Mouse (Mus musculus) colon, adult 2 months (tissue): ENCODE data around the gene Acadsb. TPM values are rescaled to one million over a fixed set of nuclear protein-coding genes. Genes with fewer than 3 reads are reported as not detected.

Source experiments
- polyA plus RNA-seq: library from polyadenylated mRNA; depleted of rRNA; stranded (reverse); fragments of >200 nt; gene quantifications from 2 replicates; pipeline ENCODE4 v1.2.3, GENCODE M21; 2012; rRNA removed

The Acadsb gene
- polyA plus RNA-seq: 2.7 and 3.2 TPM in 2 replicates

DNA sequence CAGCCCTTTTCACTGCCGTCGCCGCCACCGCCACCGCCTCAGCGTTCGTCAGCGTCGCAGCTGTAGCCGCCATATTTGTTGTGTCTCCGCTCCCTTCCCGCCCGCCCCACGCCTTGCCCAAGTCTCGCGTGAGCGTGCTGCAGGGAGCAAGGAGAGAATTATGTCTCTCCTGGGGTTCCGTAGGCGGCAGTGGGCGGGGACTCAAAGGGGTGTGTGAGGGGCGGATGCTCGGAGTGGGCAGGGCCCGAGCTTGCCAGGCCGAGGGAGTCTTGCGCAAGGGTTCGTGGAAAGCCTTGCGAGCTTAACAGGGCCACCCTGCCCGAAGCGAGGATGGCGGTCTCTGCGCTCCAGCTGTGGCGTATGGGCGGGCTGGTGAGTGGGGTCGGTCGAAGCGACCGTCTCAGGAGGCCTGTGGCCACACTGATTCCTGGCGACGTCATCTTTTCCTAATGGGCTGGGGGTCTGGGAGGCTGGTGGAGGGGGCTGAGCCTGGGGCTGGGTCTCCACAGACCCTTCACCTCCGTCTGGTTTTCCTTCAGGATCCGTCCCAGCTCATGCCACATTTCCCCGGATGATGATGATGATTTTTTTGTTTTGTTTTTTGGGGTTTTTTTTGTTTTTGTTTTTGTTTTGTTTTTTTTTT lies at the start of gene Acadsb, which contains the start of gene Ikzf5:
TSS of gene Acadsb (plus strand) at position 186 of the 643 bp plus-strand sequence.
TSS of gene Ikzf5 (minus strand) at position 106 of the 643 bp plus-strand sequence.

DNA sequence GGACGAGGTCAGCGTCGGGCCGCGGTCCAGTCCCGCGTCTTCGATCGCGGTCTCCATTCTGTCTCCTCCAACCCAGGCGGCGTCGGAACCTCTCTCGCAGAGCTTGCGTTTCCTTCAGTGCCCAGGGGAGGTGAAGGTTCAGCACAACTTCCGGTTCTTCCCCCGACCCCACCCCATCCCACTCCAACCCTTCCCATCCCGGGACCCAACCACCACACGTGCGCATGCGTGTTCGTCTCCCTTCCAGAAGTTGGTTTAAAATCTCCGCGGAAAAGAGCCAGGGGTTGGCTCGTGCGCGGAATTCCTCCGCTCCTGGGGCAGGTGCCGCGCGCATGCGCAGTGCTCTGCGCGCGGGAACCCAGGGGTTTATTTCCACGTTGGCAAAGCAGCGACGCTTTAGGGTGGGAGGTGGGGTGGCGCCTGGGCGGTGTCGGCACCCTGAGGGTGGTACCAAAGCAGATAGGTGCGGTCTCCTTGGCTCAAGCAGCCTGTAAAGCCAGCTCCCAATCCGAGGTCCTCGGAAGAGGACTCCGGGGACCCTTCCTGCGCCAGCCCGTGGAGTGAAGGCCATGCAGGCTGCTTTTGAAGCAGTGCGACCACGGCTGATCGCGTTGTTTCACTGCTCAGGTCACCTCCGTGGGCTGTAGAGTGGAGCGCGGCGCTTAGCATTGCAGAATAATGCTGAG lies 47.6 kb upstream of the Acadsb start, which contains the start of gene 2310057M21Rik:
TSS of gene 2310057M21Rik (minus strand) at position 145 of the 686 bp plus-strand sequence.

DNA sequence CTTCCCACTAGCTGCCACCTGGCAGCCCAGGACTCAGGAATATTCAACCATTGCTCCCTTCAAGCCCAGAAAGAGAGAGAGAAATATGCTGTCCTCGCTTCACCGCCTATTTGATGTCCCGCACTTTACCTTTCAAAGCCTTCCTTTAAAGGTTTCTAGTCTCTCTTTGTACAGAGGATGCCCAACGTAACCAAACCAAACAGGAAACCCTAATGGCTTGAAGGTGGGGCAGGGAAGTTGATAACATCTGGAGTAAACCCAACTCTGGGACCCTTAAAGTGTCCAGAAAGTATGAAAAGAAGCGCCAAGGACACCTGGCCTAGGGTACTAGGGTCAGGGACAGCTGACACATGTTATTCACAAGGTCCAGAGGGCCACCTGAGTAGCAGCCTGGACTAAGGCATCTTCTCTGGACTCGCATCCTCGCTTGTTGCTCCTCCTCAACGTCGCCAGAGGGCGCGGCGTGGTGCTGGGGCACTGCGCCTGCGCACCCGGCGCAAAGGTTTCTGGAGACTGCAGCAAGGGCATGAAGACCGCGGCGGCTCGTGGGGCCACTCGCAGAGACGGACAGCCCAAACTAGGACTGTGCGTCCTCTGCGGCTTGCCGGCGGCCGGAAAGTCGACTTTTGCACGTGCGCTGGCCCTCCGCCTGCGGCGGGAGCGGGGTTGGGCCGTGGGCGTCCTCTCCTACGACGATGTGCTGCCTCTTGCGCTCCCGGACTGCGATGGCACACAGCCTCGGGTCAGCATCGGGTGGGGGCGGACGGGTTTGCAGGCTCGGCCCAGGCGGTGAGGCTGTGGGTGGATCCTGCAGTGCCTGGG lies 39.5 kb upstream of the Acadsb start, which contains the start of gene Pstk:
TSS of gene Pstk (plus strand) at position 494 of the 822 bp plus-strand sequence.

Other genes starting within 250 kb of the Acadsb start
- gene 5430419D17Rik, start 236.2 kb upstream of the Acadsb start, polyA plus RNA-seq: 0.12 TPM in 1 of 2 replicates, not detected in the other
- 5.2 TPM in 1 of 2 replicates, not detected in the other for gene Cuzd1, start 88.3 kb upstream of the Acadsb start, polyA plus RNA-seq
- gene Fam24b, start 81.1 kb upstream of the Acadsb start, polyA plus RNA-seq: not detected in 2 replicates
- not detected in 2 replicates for gene Fam24a, start 76.7 kb upstream of the Acadsb start, polyA plus RNA-seq
- 1.7 and 2.5 TPM in 2 replicates for gene 2310057M21Rik, start 47.8 kb upstream of the Acadsb start, polyA plus RNA-seq
- gene Pstk, start 39.5 kb upstream of the Acadsb start, polyA plus RNA-seq: 61.4 and 76.9 TPM in 2 replicates
- gene Ikzf5, start 80 bp upstream of the Acadsb start, polyA plus RNA-seq: 6.4 and 7.0 TPM in 2 replicates
- gene Hmx3, start 132.3 kb downstream of the Acadsb start, polyA plus RNA-seq: 4.1 and 4.6 TPM in 2 replicates
- gene Hmx2, start 138.2 kb downstream of the Acadsb start, polyA plus RNA-seq: 1.1 TPM in 2 replicates
- gene Bub3, start 149.6 kb downstream of the Acadsb start, polyA plus RNA-seq: 44.6 and 47.3 TPM in 2 replicates